Mouse (Mus musculus) neural tube, embryonic 11.5 days (tissue): Measurements from ENCODE around the gene Cntrl. TPM values are rescaled to one million over a fixed set of nuclear protein-coding genes. Genes with fewer than 3 reads are reported as not detected.

Experiments
- ATAC-seq: fragments of 200-750 bp; cut with Nextera tagmentation; 2 replicates; pipeline ENCODE4 v1.8.0; 2017; ENCODE audit warnings: moderate number of reproducible peaks, mild to moderate bottlenecking, moderate TSS enrichment, moderate library complexity; ENCODE audit not compliant: insufficient read depth, low FRiP score, low TSS enrichment
- DNase-seq: peaks from one replicate; pipeline ENCODE4 v3.0.0-alpha.2; 2015; ENCODE audit warnings: low spot score
- H3K27ac ChIP-seq: fragments of 300-500 bp; sonication (generic); 2 replicates; pipeline ENCODE4 v1.5.1; 2014; ENCODE audit warnings: low read depth, mild to moderate bottlenecking, low read length
- H3K27me3 ChIP-seq: fragments of 300-500 bp; sonication (generic); 2 replicates; pipeline ENCODE4 v1.6.1; 2014; ENCODE audit warnings: mild to moderate bottlenecking, low read length, mixed read lengths; ENCODE audit not compliant: control insufficient read depth, insufficient read depth
- H3K36me3 ChIP-seq: fragments of 300-500 bp; sonication (generic); 2 replicates; pipeline ENCODE4 v1.6.1; 2014; ENCODE audit warnings: mild to moderate bottlenecking, low read length, moderate library complexity, mixed read lengths; ENCODE audit not compliant: control insufficient read depth, insufficient read depth
- H3K4me1 ChIP-seq: fragments of 300-500 bp; sonication (generic); 2 replicates; pipeline ENCODE4 v1.6.1; 2014; ENCODE audit warnings: low read length, mixed read lengths; ENCODE audit not compliant: control insufficient read depth, insufficient read depth
- H3K4me2 ChIP-seq: fragments of 300-500 bp; sonication (generic); 2 replicates; pipeline ENCODE4 v1.6.1; 2014; ENCODE audit warnings: low read depth, mild to moderate bottlenecking, moderate library complexity
- H3K4me3 ChIP-seq: fragments of 300-500 bp; sonication (generic); 2 replicates; pipeline ENCODE4 v1.5.1; 2014; ENCODE audit warnings: low read depth, low read length
- H3K9ac ChIP-seq: fragments of 300-500 bp; sonication (generic); 2 replicates; pipeline ENCODE4 v1.6.1; 2014; ENCODE audit warnings: mild to moderate bottlenecking, low read length
- H3K9me3 ChIP-seq: fragments of 300-500 bp; sonication (generic); 2 replicates; pipeline ENCODE4 v1.6.1; 2016; ENCODE audit warnings: low read length; ENCODE audit not compliant: control insufficient read depth
- WGBS: fragments of 180-500 bp; shearing (Covaris S2); extraction: QIAGEN DNeasy Blood & Tissue Kit; methylation state at CpG from one replicate; pipeline ENCODE4 v1.1.7; 2014; 5-methylcytosine and 5-hydroxymethylcytosine counted together
- polyA plus RNA-seq: library from polyadenylated mRNA; unstranded; fragments of >200 nt; fragmentation: Nextera tagmentation; extraction: Ambion mirVana; gene quantifications from 2 replicates; pipeline ENCODE4 v1.2.1, GENCODE M21; 2014

Cntrl gene
- polyA plus RNA-seq, 1 experiment from 2014 or later: 24.3 TPM

GRCm38 (mm10) chr2:35104843-35105242 is 4.4 kb upstream of the Cntrl start:
- ATAC-seq (no peak), DNase-seq (no peak)
- WGBS: 66% methylated on average over 3 of the region's 3 CpGs
- no peak overlapping the region for H3K27ac ChIP-seq
- H3K4me2 ChIP-seq: no peak overlapping the region
- H3K4me1 ChIP-seq: no peaks in the 10 kb centered on the region
- no peaks in the 10 kb centered on the region for H3K9me3 ChIP-seq
- H3K27me3 ChIP-seq: no peaks in the 10 kb centered on the region
- H3K36me3 ChIP-seq: no peaks in the 10 kb centered on the region
- H3K9ac ChIP-seq: no peak overlapping the region
- no peak overlapping the region for H3K4me3 ChIP-seq

- Histone ChIP-seq H3K9me3 (no peaks in the 10 kb centered on the region), H3K4me2 (no peak overlapping the region), H3K9ac (no peak overlapping the region), H3K27ac (no peak overlapping the region), H3K4me1 (no peaks in the 10 kb centered on the region), H3K36me3 (no peaks in the 10 kb centered on the region), H3K27me3 (no peaks in the 10 kb centered on the region), H3K4me3 (no peak overlapping the region)
- 54% methylated on average over 5 of the region's 5 CpGs for WGBS
- ATAC-seq: no peak
- no peak for DNase-seq
Measured at GRCm38 (mm10) chr2:35107984-35108635, 1.2 kb upstream of the Cntrl start.

- peak; percentile 53 for DNase-seq
- peak overlapping the region; percentile 82 for H3K4me3 ChIP-seq
- no peak overlapping the region for H3K27ac ChIP-seq
- ATAC-seq: peak; percentile 28
- 39% methylated on average over 3 of the region's 3 CpGs for WGBS
- no peaks in the 10 kb centered on the region for H3K27me3 ChIP-seq
- no peaks in the 10 kb centered on the region for H3K4me1 ChIP-seq
- H3K9me3 ChIP-seq: no peaks in the 10 kb centered on the region
- H3K9ac ChIP-seq: peak overlapping the region; percentile 87
- no peaks in the 10 kb centered on the region for H3K36me3 ChIP-seq
- peak overlapping the region; percentile 72 for H3K4me2 ChIP-seq
Measured at GRCm38 (mm10) chr2:35108712-35109111, 580 bp upstream of the Cntrl start.

GRCm38 (mm10) chr2:35109924-35110304 is 622 bp downstream of the Cntrl start:
- peak overlapping the region; percentile 82 for H3K4me3 ChIP-seq
- WGBS: 3% methylated on average over 13 of the region's 13 CpGs
- H3K9me3 ChIP-seq: no peaks in the 10 kb centered on the region
- H3K4me2 ChIP-seq: peak overlapping the region; percentile 72
- H3K36me3 ChIP-seq: no peaks in the 10 kb centered on the region
- ATAC-seq (0 out of 2 replicates have a peak, but pooled peaks have one; percentile 10), DNase-seq (no peak)
- no peak overlapping the region for H3K27ac ChIP-seq
- no peaks in the 10 kb centered on the region for H3K27me3 ChIP-seq
- H3K9ac ChIP-seq: peak overlapping the region; percentile 87
- H3K4me1 ChIP-seq: no peaks in the 10 kb centered on the region

- ATAC-seq (no peak), DNase-seq (no peak)
- 79% methylated on average over 2 of the region's 2 CpGs for WGBS
- Histone ChIP-seq H3K4me3 (no peak overlapping the region), H3K4me2 (no peak overlapping the region), H3K9me3 (no peaks in the 10 kb centered on the region), H3K27me3 (no peaks in the 10 kb centered on the region), H3K9ac (no peak overlapping the region), H3K36me3 (no peaks in the 10 kb centered on the region), H3K4me1 (no peaks in the 10 kb centered on the region), H3K27ac (no peak overlapping the region)
Measured at GRCm38 (mm10) chr2:35110521-35110920, 1.2 kb downstream of the Cntrl start.

- no peaks in the 10 kb centered on the region for H3K4me1 ChIP-seq
- H3K27ac ChIP-seq: no peak overlapping the region
- H3K36me3 ChIP-seq: peaks cover 2% of the 10 kb centered on the region; the same call in 1 of the 2 replicates
- no peak overlapping the region for H3K4me3 ChIP-seq
- no peak overlapping the region for H3K9ac ChIP-seq
- WGBS: 77% methylated on average over 7 of the region's 7 CpGs
- no peaks in the 10 kb centered on the region for H3K9me3 ChIP-seq
- H3K4me2 ChIP-seq: no peak overlapping the region
- ATAC-seq (no peak), DNase-seq (peak; percentile 12)
- H3K27me3 ChIP-seq: no peaks in the 10 kb centered on the region
Measured at GRCm38 (mm10) chr2:35124716-35125115, 15.4 kb downstream of the Cntrl start.

- peaks cover 5% of the 10 kb centered on the region; the same call in 1 of the 2 replicates for H3K4me1 ChIP-seq
- DNase-seq (no peak), ATAC-seq (no peak)
- no peaks in the 10 kb centered on the region for H3K9me3 ChIP-seq
- no peak overlapping the region; the same call in 1 of the 2 replicates for H3K4me2 ChIP-seq
- H3K27me3 ChIP-seq: no peaks in the 10 kb centered on the region
- H3K4me3 ChIP-seq: no peak overlapping the region
- no peak overlapping the region for H3K27ac ChIP-seq
- no peaks in the 10 kb centered on the region for H3K36me3 ChIP-seq
- no peak overlapping the region for H3K9ac ChIP-seq
Measured at GRCm38 (mm10) chr2:35131491-35131890, 22.2 kb downstream of the Cntrl start.

GRCm38 (mm10) chr2:35131991-35132661 is 22.8 kb downstream of the Cntrl start:
- WGBS: 0% methylated on average over 21 of the region's 21 CpGs
- H3K27me3 ChIP-seq: no peaks in the 10 kb centered on the region
- H3K4me2 ChIP-seq: peak overlapping the region; percentile 64
- no peaks in the 10 kb centered on the region for H3K36me3 ChIP-seq
- H3K9me3 ChIP-seq: no peaks in the 10 kb centered on the region
- DNase-seq (peak; percentile 95), ATAC-seq (peak; percentile 92)
- peak overlapping the region; percentile 17; the same call in 1 of the 2 replicates for H3K27ac ChIP-seq
- H3K4me3 ChIP-seq: peak overlapping the region; percentile 40
- peak overlapping the region; percentile 56 for H3K9ac ChIP-seq
- peaks cover 5% of the 10 kb centered on the region; the same call in 1 of the 2 replicates for H3K4me1 ChIP-seq

- H3K4me2 ChIP-seq: peak overlapping the region; percentile 64
- ATAC-seq (no peak), DNase-seq (peak; percentile 16)
- peaks cover 5% of the 10 kb centered on the region; the same call in 1 of the 2 replicates for H3K4me1 ChIP-seq
- 21% methylated on average over 5 of the region's 5 CpGs for WGBS
- H3K9ac ChIP-seq: peak overlapping the region; percentile 56
- H3K27me3 ChIP-seq: no peaks in the 10 kb centered on the region
- H3K36me3 ChIP-seq: peaks cover 4% of the 10 kb centered on the region; the same call in 1 of the 2 replicates
- no peaks in the 10 kb centered on the region for H3K9me3 ChIP-seq
- H3K4me3 ChIP-seq: peak overlapping the region; percentile 40
- H3K27ac ChIP-seq: peak overlapping the region; percentile 17; the same call in 1 of the 2 replicates
Measured at GRCm38 (mm10) chr2:35132662-35133055, 23.4 kb downstream of the Cntrl start.
